Mouse (Mus musculus): ENCODE measurements around the gene Zfp646. TPM values are rescaled to one million over a fixed set of nuclear protein-coding genes. Genes with fewer than 3 reads are reported as not detected.
A peak's percentile ranks its signal among the peaks of the same experiment; 100 is the strongest.

The Zfp646 gene
- total RNA-seq, 4 experiments from 2014 or later: 34.5 to 36.5 (median 35.0) TPM

DNA sequence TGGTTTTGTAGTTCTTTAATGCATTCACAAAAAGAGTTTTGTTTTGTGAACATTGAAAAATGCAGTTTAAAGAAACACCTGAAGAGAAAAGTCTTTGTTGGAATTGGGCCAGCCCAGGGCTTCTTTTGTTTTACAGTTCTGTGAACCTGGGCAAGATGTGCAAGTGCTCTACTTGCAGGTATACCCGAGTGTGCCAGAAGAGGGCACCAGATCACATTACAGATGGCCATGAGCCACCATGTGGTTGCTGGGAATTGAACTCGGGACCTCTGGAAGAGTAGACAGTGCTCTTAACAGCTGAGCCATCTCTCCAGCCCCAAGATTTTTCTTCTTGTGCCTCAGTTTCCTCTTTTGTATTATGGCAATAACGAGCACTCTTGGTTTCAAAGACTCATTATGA is 42.2 kb downstream of the Zfp646 start:
- no peak for DNase-seq (ENCODE audit: low spot score in 2 of 2)

DNA sequence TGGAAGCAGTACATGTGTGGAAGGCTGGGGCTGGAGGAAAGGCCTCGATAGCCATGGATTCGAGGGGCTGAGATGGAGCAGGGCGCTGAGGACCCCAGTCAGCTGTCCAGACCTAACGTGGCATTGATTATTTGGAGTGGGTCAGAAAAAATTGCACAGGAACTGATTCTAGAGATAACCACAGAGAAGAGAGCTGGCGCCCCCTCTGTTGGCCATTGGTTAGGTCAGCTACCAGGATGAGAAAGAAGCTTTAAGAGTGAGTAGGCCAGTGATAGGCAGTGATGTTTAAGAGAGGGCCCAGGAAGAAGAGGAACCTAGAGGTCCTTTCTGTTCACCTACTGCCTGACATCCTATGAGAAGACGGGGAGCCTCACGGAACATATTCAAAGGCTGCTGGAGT is 43.3 kb downstream of the Zfp646 start:
- DNase-seq (ENCODE audit: low spot score in 2 of 2): no peak

DNA sequence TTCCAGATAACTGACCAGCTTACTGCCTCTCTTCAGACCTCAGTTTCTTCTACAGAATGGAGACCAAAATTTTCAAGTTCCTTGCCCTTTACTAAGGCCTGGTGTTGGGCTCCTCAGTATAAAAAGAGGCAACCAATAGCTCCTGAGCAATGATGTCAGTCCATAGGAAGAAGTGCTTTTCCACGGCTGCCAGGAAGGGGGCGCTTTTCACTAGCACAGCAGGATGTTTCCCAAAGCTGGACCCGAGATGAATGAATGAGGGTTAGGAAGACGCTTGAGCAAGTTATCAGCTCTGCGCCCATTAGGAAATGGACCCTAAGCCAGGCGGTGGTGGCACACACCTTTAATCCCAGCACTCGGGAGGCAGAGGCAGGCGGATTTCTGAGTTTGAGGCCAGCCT is 45.5 kb downstream of the Zfp646 start:
- no peak for DNase-seq (ENCODE audit: low spot score in 2 of 2)

DNA sequence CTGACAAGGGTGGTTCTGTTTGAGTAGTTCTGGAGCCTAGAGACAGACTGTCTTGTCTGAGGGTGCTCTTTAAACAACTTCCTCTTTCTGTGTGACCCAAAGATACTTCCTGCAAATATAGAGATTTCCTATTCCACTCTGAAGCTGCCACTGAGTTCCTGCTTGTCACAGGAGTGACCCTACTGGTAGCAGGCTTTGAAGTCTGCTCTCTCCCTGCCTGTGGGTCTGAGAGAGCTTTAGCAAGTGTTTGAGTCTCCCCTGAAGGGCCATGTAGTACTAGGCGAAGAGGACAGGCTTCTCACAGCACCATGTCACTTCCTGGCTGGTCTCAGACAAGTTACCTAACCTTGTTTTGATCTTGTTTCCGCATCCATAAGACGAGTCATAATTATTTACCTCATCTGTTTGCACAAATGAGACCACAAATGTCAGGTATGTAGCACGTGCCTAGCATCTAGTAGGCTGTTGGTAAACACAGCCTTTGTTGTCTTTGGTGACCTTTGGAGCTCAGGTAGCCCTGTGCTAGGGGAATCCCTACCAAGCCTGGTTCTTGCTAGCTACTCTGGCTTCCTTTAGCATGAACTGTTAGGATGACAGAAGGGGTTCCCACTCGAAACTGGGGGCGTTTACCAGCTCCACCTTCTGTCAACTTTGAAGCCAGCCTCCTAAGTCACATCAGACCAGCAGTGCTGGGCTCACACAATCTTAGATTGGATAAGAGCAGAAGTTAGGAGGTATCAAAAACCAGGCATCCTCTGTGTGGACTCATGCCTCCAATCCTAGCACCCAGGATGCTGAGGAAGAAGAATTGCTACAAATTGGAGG is 46.6 kb downstream of the Zfp646 start:
- DNase-seq (ENCODE audit: low spot score in 2 of 2): no peak

DNA sequence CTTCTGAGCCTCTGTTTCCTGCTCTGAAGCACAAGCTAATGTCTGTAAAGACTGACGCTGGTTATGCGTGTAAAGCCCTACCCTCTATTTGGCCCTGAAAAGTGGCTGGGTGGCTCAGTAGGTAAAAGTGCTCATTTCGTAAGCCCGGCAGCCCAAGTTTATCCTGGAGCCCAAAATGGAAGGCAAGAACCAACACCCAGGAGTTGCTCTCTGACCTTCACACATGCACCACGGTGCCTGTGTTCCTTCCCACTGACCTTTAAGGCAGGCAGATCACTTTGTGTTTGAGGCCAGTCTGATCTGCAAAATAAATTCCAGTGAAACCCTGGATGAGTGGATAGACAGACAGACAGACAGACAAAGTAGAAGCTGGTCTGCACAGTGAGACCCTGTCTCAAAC is 47.7 kb downstream of the Zfp646 start:
- DNase-seq (ENCODE audit: low spot score in 2 of 2): no peak

DNA sequence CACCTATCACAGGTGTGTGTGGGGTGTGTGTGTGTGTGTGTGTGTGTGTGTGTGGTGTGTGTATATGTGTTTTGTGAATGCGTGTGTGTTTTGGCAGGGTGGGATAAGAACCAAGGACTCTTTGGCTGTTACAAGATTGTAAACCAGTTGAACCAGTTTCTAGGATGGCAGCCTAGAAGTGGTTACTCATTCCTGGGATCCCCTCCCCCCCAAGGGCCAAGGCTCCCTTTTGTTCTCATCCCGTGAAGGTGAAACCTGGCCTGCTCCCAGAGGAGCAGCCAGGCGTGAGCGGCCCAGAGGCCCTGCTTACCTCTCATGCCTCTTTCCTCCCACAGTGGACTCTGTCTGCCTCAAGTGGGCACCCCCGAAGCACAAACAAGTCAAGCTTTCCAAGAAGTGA is 49.2 kb downstream of the Zfp646 start:
- DNase-seq (ENCODE audit: low spot score in 2 of 2): no peak

DNA sequence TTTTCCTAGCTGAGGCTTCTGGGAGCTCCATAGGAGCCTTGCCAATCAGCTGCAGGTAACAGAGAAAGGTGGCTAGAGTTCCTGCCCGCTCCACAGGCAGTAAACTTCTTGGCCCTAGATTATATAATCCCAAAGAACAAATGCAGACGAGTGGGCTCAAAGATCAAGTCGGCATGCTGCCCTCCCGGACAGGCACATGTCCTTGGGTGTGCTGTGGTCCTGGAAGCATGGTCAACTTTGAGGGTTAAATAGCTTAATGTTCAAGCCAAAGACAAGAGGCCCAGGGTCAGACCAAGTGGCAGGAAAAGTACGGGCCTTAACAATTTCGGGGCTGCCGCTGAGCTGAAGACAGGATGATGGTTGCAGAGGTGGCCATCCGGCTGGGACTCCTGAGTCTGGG is 50.0 kb downstream of the Zfp646 start:
- DNase-seq (ENCODE audit: low spot score in 2 of 2): no peak

DNA sequence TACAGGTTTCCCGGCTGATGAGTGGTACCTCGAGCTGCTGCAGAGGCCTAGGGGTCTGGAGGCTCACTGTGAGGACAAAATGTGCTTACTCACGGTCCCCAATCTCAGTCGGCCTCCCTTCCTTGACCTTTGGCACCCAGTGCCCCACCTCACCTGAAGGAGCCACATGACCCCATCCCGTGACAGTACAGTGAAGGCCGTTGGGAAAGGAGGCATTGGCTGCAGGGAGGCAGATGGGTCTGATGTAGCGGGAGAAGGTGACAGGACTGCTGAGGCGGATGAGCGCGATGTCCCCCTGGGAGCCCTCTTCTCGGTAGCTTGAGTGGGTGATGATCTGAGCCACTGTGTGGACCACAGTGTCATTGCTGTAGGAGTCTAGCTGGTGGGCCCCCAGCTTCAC is 50.8 kb downstream of the Zfp646 start:
- no peak for DNase-seq (ENCODE audit: low spot score in 2 of 2)

DNA sequence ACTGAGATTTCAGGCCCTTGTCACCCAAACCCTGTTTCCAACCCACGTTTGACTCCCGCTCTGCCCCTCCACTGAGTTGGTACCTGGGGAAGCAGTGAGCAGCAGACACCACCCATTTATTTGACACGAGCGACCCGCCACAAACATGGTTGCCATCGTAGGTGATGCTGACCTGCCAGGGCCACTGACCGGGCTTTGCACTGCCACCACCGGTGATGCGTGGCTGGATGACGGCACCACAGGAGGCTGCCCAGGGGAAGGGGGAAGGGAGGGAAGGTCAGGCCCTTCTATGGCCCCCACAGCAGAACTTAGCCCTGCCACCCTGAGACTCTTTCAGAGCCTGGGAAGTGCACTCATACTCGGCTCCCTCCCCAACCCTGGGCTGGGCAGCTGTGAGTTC is 51.7 kb downstream of the Zfp646 start:
- DNase-seq (ENCODE audit: low spot score in 2 of 2): no peak

DNA sequence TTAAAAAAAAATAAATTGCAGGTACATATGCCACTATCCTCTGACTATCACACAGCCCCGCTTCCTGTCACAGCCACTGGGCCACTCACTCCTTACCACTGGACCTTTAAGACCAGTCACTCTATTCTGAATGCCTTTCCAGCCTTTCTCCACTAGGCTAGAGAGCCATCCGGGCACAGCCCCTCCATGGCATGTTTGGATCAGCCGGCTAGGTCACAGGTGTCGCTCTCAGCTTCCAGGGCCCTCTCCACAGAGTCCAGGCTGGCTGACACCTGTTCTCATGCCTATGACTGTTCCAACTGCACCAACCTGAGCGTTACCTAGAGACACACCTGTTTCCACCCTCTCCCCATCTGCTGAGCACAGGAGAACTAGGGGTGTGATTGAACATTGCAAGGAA is 52.6 kb downstream of the Zfp646 start:
- no peak for DNase-seq (ENCODE audit: low spot score in 2 of 2)

DNA sequence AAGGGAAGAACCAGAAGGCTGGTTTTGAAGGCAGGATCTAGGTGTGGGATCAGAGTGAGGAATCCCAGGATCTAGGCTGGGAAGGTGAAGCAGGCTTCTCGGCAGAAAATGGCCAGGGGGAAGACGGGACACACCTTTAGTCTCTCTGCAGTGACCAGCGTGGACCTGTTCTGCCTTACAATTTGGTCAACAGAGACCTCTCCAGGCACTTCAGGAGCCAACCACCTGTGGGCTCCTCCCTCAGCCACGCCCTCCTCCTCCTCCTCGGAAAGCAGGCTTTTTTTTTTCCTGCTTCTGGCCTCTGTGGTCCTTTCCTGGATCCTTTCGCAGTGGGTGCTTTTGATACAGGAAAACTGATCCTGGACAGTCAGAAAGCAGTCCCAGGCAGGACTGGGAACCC is 53.9 kb downstream of the Zfp646 start, which contains the start of gene Prss8:
Gene Prss8, minus strand, starts transcription at position 182 of the 400 bp plus-strand sequence.
- DNase-seq (ENCODE audit: low spot score in 2 of 2): no peak

DNA sequence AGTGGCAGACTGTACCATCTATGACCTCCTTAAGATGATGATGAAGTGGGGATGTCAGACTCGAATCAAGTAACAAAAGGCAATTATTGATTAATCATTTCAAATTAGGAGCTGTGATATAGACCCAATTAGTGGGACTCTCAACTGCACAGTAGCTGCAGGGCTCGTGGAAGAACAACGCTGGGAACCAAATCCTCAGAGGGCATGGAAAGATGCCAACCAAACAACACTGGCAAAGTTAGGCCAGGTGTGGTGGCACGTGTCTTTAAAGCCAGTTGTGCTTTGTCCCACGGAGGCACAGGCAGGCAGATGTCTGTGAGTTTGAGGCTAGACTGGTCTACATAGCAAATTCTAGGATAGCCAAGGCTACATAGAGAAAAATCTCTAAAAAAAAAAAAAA is 54.6 kb downstream of the Zfp646 start:
- no peak for DNase-seq (ENCODE audit: low spot score in 2 of 2)

DNA sequence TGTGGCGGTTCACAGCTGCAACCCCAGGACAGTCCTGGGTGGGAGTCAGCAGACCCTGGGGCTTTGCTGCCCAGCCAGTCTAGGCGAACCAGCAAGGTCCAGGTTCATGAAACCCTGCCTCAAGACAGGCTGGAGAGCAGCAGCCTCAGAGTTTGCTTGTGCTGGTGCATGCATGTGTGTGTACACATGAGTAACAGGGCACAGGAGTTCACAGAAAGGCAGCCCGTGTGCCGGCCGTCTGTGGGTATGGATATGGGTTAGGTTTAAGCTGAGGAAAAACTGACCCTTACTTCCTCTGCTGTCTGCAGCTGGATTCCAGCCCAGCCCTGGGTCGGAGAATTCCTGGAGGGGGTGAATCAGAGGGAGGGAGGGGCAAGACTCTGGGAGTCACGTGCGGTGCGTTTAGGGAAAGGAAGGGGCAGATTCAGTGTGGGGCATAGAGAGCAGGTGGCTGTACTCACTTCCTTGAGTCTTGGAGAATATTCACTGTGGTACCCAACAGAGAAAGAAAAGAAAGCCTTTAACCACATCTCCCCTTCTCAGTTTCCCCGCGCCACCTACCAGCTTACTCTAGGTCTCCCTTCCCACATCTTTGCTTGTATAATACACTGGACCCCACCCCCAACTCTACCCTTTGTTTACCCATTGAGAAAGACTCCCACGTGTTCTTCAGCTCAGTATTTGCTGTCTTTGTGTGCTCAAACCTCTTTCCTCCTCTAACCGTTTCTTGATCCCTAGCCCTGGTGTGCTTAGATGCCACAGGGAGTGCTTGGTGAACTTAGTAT is 55.5 kb downstream of the Zfp646 start:
- DNase-seq (ENCODE audit: low spot score in 2 of 2): no peak

DNA sequence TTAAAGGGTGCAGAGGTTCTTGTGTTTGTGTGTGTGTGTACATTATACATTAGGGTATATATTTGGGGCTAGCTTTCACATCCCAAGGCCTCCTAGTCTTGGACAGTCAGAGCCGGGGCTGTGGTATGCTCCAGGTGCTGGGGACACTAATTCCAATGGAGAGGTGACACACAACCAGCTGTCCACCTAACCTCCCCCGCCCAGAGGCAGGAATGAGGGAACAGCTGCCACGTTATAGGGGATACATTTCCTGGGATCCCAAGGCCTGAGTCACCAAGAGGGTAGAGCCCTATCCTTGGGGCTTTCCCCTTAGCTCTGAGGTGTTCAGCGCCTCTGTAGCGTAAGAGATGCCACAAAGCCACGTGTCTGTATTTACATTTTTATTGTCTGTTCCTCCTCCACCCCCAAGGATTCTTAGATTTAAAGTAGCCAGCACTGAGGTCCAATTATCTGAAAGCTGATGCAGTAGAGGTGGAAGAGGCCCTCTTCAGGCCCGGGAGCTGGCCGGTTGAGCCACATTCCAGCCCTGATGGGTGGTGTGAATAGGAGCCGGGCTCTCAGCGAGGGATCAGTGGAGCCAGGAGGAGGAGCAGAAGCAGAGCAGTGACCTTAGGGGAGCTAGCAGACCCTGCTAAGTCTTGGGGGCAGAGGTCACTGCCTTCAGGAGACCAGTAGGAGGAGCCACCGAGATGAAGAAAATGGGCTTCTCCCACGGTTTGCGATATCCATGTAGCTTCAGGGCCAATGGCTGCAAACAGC is 56.4 kb downstream of the Zfp646 start:
- no peak for DNase-seq (ENCODE audit: low spot score in 2 of 2)

DNA sequence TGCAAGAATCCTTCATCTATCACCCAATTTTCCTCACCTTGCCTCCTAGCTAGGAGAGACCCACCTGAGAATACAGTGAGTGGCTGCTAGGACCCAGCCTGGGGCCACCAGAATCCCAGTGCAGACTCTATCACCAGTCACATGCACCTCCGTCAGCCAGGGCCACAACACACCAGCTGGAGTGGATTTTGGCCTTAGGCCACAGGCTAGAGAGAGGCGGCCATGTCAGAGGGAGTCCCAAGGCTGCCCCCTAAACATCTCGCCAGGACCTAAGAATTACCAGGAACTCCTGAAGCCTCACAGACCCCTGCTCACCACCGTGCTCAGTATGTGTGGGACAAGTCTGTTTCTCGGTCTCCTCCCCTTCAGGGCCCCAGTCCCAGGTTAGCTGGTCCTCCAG is 58.1 kb downstream of the Zfp646 start:
- no peak for DNase-seq (ENCODE audit: low spot score in 2 of 2)

DNA sequence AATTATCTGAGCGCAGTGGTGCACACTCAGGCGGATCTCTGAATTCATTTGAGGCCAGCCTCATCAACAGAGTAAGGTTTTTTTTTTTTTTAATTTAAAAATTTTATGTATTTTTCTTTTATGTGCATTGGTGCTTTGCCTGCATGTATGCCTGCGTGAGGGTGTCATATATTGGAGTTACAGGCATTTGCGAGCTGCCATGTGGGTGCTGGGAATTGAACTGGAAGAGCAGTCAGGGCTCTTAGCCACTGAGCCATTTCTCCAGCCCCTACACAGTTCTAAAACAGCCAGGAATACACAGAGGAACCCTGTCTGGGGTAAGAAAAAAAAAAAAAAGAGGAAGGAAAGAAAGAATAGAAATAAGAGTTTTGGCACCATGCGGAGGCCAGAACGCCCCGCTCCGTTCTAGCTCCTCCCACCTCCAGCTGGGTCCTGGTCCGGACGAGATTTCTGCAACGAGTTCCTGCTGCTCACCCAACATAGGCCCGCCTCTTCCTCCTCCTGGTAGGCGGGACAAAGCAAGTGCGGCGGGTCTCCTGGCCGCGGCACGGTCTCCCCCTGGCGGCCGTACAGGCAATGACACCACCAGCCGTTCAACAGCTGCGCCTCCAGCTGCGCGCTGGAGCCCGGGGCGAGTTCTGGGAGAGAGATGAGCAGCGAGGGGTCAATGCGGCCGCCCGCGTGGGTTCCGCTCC is 59.2 kb downstream of the Zfp646 start:
- peak; percentile 92 to 96 for DNase-seq (ENCODE audit: low spot score in 2 of 2)

Other genes with a start within 250 kb of the Zfp646 start
- 10 to 100 TPM; 26.5 to 38.4 (median 31.9) TPM for gene Bcl7c, start 167.3 kb upstream of the Zfp646 start, total RNA-seq (2022)
- 1 to 10 TPM; 3.1 to 5.2 (median 3.5) TPM for gene Ctf1, start 163.5 kb upstream of the Zfp646 start, total RNA-seq (2022)
- gene Ctf2, start 144.1 kb upstream of the Zfp646 start, total RNA-seq (2022): not detected
- gene Fbxl19, start 131.7 kb upstream of the Zfp646 start, total RNA-seq (2022): 10 to 100 TPM; 52.2 to 65.5 (median 56.3) TPM
- gene Orai3, start 106.4 kb upstream of the Zfp646 start, total RNA-seq (2022): 10 to 100 TPM; 25.8 to 30.7 (median 29.4) TPM
- 10 to 100 TPM; 46.6 to 56.4 (median 48.7) TPM for gene Setd1a, start 99.6 kb upstream of the Zfp646 start, total RNA-seq (2022)
- gene Gm49388, start 90.6 kb upstream of the Zfp646 start, total RNA-seq (2022): 1 to 10 TPM; 2.0 to 5.7 (median 2.3) TPM
- 10 to 100 TPM in 2 of 4 experiments, 1 to 10 TPM in 2; 4.8 to 12.2 (median 10.7) TPM for gene Hsd3b7, start 75.6 kb upstream of the Zfp646 start, total RNA-seq (2022)
- gene Stx4a, start 51.9 kb upstream of the Zfp646 start, total RNA-seq (2022): 10 to 100 TPM; 61.0 to 86.0 (median 77.0) TPM
- gene Stx1b, start 51.7 kb upstream of the Zfp646 start, total RNA-seq (2022): 100 to 1,000 TPM; 344 to 361 (median 348) TPM
- gene Zfp668, start 607 bp downstream of the Zfp646 start, total RNA-seq (2022): 10 to 100 TPM; 19.2 to 23.8 (median 22.9) TPM
- 1 to 10 TPM; 2.0 to 4.0 (median 2.8) TPM for gene Prss53, start 14.7 kb downstream of the Zfp646 start, total RNA-seq (2022)
- not detected for gene Gm21974, start 19.2 kb downstream of the Zfp646 start, total RNA-seq (2022)
- gene Vkorc1, start 19.4 kb downstream of the Zfp646 start, total RNA-seq (2022): 10 to 100 TPM; 23.8 to 36.6 (median 31.8) TPM
- gene Bckdk, start 27.9 kb downstream of the Zfp646 start, total RNA-seq (2022): 10 to 100 TPM; 42.0 to 45.2 (median 42.2) TPM
- 10 to 100 TPM; 28.5 to 38.3 (median 34.5) TPM for gene Kat8, start 36.3 kb downstream of the Zfp646 start, total RNA-seq (2022)
- under 1 TPM; 0.18 to 0.98 (median 0.46) TPM for gene Prss8, start 53.9 kb downstream of the Zfp646 start, total RNA-seq (2022)
- gene Prss36, start 70.5 kb downstream of the Zfp646 start, total RNA-seq (2022): 10 to 100 TPM in 1 of 4 experiments, 1 to 10 TPM in 3; 8.0 to 12.7 (median 9.1) TPM
- 100 to 1,000 TPM; 328 to 387 (median 356) TPM for gene Fus, start 91.2 kb downstream of the Zfp646 start, total RNA-seq (2022)
- 10 to 100 TPM in 2 of 4 experiments, 1 to 10 TPM in 2; 2.6 to 14.8 (median 7.2) TPM for gene Pycard, start 117.6 kb downstream of the Zfp646 start, total RNA-seq (2022)
- gene Trim72, start 127.7 kb downstream of the Zfp646 start, total RNA-seq (2022): 1 to 10 TPM in 2 of 4 experiments, under 1 TPM in 2; 0.47 to 1.1 (median 0.95) TPM
- gene Itgam, start 186.4 kb downstream of the Zfp646 start, total RNA-seq (2022): 10 to 100 TPM; 10.4 to 35.9 (median 24.0) TPM
- gene Gm49368, start 186.5 kb downstream of the Zfp646 start, total RNA-seq (2022): under 1 TPM in 1 of 4 experiments, not detected in 3; 0.16 TPM